Mouse (Mus musculus) kidney, adult 8-10 months (tissue): ENCODE results near the gene Sox2.

ENCODE experiments used
- DNase-seq, 2 experiments: peaks; one replicate each; pipeline ENCODE4 v3.0.0; 2022

The Sox2 gene

GRCm38 (mm10) chr3:34660542-34661290 is 10.5 kb downstream of the Sox2 start:
- DNase-seq: no peak

GRCm38 (mm10) chr3:34661341-34662007 is 11.3 kb downstream of the Sox2 start:
- no peak for DNase-seq

- DNase-seq: no peak
Observed at GRCm38 (mm10) chr3:34662008-34662711, 12.0 kb downstream of the Sox2 start.

GRCm38 (mm10) chr3:34662712-34663655 is 12.8 kb downstream of the Sox2 start:
- no peak for DNase-seq

- no peak for DNase-seq
Observed at GRCm38 (mm10) chr3:34663701-34664635, 13.8 kb downstream of the Sox2 start.

- DNase-seq: no peak
Observed at GRCm38 (mm10) chr3:34664636-34665531, 14.7 kb downstream of the Sox2 start.

GRCm38 (mm10) chr3:34665751-34666665 is 15.8 kb downstream of the Sox2 start:
- DNase-seq: no peak

GRCm38 (mm10) chr3:34667180-34667579 is 17.0 kb downstream of the Sox2 start:
- no peak for DNase-seq

- no peak for DNase-seq
Observed at GRCm38 (mm10) chr3:34667881-34668817, 17.9 kb downstream of the Sox2 start.

- no peak for DNase-seq
Observed at GRCm38 (mm10) chr3:34671024-34671660, 20.9 kb downstream of the Sox2 start.

- DNase-seq: no peak
Observed at GRCm38 (mm10) chr3:34678840-34679239, 28.6 kb downstream of the Sox2 start.

GRCm38 (mm10) chr3:34679439-34679838 is 29.2 kb downstream of the Sox2 start:
- no peak for DNase-seq

GRCm38 (mm10) chr3:34679921-34680320 is 29.7 kb downstream of the Sox2 start:
- DNase-seq: no peak

GRCm38 (mm10) chr3:34688072-34688471 is 37.9 kb downstream of the Sox2 start:
- no peak for DNase-seq

- no peak for DNase-seq
Observed at GRCm38 (mm10) chr3:34691703-34692393, 41.6 kb downstream of the Sox2 start.

GRCm38 (mm10) chr3:34692394-34692745 is 42.2 kb downstream of the Sox2 start:
- no peak for DNase-seq
